Mouse (Mus musculus) left cerebral cortex, adult 9 months (tissue): ENCODE measurements around the gene Gin1.
"Not testable (repeated sequence)": the region's sequence is repeated elsewhere in the genome, so short reads cannot be mapped to it uniquely, and the experiment has no call there.

ENCODE experiments used
- DNase-seq, 2 experiments: peaks; one replicate each; pipeline ENCODE4 v3.0.0; 2022; ENCODE audit warnings: low spot score in 2 of 2

Gene Gin1

GRCm38 (mm10) chr1:97769904-97770753 is at the start of gene Gin1, which contains the start of gene Ppip5k2:
Gene Gin1, plus strand, starts transcription at chr1:97770172.
Gene Ppip5k2, minus strand, starts transcription at chr1:97770411.
- DNase-seq = peak; percentile 78 to 95

- DNase-seq = no peak
Measured at GRCm38 (mm10) chr1:97726730-97727129, 43.2 kb upstream of the Gin1 start.

GRCm38 (mm10) chr1:97729339-97729738 is 40.6 kb upstream of the Gin1 start:
- no peak for DNase-seq

- no peak for DNase-seq
Measured at GRCm38 (mm10) chr1:97743063-97743462, 26.9 kb upstream of the Gin1 start.

GRCm38 (mm10) chr1:97745712-97746111 is 24.3 kb upstream of the Gin1 start:
- DNase-seq = no peak

GRCm38 (mm10) chr1:97746261-97746660 is 23.7 kb upstream of the Gin1 start:
- DNase-seq = no peak

- no peak for DNase-seq
Measured at GRCm38 (mm10) chr1:97748163-97748562, 21.8 kb upstream of the Gin1 start.

GRCm38 (mm10) chr1:97753216-97753615 is 16.8 kb upstream of the Gin1 start:
- no peak for DNase-seq

- no peak for DNase-seq
Measured at GRCm38 (mm10) chr1:97754392-97754791, 15.6 kb upstream of the Gin1 start.

- DNase-seq = no peak
Measured at GRCm38 (mm10) chr1:97759841-97760240, 10.1 kb upstream of the Gin1 start.

- no peak for DNase-seq
Measured at GRCm38 (mm10) chr1:97760598-97760997, 9.4 kb upstream of the Gin1 start.

- DNase-seq = no peak
Measured at GRCm38 (mm10) chr1:97761477-97761876, 8.5 kb upstream of the Gin1 start.

GRCm38 (mm10) chr1:97765712-97766111 is 4.3 kb upstream of the Gin1 start:
- not testable (repeated sequence) for DNase-seq

- no peak for DNase-seq
Measured at GRCm38 (mm10) chr1:97768089-97768488, 1.9 kb upstream of the Gin1 start.

- DNase-seq = no peak
Measured at GRCm38 (mm10) chr1:97768906-97769293, 1.1 kb upstream of the Gin1 start.

GRCm38 (mm10) chr1:97769294-97769903 is 573 bp upstream of the Gin1 start:
- peak in 1 of 2 experiments; percentile 25 for DNase-seq

GRCm38 (mm10) chr1:97771118-97771517 is 1.1 kb downstream of the Gin1 start:
- DNase-seq = no peak

- DNase-seq = no peak
Measured at GRCm38 (mm10) chr1:97771727-97772126, 1.8 kb downstream of the Gin1 start.

- no peak for DNase-seq
Measured at GRCm38 (mm10) chr1:97773362-97773761, 3.4 kb downstream of the Gin1 start.

- no peak for DNase-seq
Measured at GRCm38 (mm10) chr1:97773973-97774372, 4.0 kb downstream of the Gin1 start.

GRCm38 (mm10) chr1:97781674-97782073 is 11.7 kb downstream of the Gin1 start:
- no peak for DNase-seq

GRCm38 (mm10) chr1:97784928-97785327 is 15.0 kb downstream of the Gin1 start:
- no peak for DNase-seq
